Mouse (Mus musculus): ENCODE results near the gene A230050P20Rik. TPM values are rescaled to one million over a fixed set of nuclear protein-coding genes. Genes with fewer than 3 reads are reported as not detected.

The A230050P20Rik gene
- total RNA-seq, 1 experiment from 2014 or later, result 17.6 TPM

- no peak for DNase-seq
Observed at GRCm38 (mm10) chr9:20894629-20895028, 26.2 kb downstream of the A230050P20Rik start.

GRCm38 (mm10) chr9:20895382-20895781 lies 26.9 kb downstream of the A230050P20Rik start:
- DNase-seq, result no peak

GRCm38 (mm10) chr9:20897736-20898510 lies 29.5 kb downstream of the A230050P20Rik start:
- no peak for DNase-seq

DNA sequence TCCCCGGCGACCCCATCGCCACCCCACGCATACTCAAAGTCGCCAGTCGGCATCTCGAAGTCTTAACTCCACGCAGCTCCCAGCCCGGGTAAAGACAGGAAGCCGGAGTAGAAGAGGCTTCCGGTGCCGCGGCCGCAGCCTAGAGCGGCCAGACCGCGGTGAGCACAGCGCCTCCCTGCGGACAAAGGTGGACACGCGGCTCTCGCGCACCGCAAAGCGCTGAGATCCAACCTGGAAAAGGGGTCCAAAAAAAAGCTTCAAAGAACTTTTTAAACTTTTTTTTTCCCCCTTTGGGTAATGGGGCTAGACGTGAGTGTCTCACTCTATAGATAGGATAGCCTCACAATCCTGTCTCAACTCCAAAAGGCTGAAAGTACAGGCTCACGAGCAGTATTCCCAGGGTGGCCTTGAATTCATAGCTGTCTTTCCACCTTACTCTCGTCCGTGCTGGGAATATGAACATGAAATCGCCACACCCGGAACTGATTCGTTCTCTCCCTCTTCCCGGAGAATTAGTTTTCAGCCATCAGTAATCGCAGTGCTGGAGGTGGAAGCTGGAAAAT lies 30.1 kb downstream of the A230050P20Rik start, which contains the start of gene Eif3g:
Eif3g (minus strand) TSS at position 113 of the 563 bp plus-strand sequence.
- DNase-seq, result peak; percentile 92

- DNase-seq, result peak; percentile 62
Observed at GRCm38 (mm10) chr9:20901466-20902173, 33.2 kb downstream of the A230050P20Rik start.

- no peak for DNase-seq
Observed at GRCm38 (mm10) chr9:20902174-20902491, 33.7 kb downstream of the A230050P20Rik start.

DNA sequence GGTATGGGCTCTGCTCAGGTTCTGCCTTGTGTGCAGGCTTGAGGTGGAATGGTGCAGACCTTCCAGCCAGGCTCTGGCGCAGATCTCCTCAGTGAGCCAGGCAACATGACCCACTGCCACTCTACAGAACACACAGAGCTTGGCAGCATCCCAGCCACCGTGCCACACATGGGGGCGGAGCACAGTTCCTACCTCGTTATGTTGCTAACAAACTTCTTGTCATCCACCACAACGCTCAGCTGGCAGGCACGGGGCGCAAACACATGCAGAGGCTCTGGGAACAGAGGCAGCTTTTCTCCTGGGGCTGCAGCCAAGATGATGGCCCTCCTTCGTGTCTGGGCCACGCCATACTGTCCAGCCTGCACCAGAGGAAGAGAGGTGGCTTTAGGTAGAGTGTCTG lies 41.5 kb downstream of the A230050P20Rik start:
- no peak for DNase-seq

DNA sequence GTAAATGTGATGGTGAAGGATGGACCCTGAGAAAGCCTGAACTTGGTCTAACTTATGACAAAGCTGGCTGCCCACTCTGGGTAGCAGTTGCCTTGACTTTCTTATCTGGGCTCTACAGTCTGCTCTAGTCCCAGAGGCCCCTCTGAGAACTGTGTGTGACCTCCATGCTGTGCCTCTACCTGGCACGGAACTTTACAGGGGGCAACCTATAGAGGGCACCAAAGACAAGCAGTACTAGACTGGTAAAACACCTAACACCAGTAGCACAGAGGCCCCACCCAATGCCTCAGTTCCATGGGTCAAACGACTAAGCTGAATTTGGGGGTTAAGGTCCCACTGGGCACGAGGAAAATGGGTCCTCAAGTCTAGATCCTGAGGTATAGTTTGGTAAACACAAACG lies 47.7 kb downstream of the A230050P20Rik start:
- peak; percentile 41 for DNase-seq

DNA sequence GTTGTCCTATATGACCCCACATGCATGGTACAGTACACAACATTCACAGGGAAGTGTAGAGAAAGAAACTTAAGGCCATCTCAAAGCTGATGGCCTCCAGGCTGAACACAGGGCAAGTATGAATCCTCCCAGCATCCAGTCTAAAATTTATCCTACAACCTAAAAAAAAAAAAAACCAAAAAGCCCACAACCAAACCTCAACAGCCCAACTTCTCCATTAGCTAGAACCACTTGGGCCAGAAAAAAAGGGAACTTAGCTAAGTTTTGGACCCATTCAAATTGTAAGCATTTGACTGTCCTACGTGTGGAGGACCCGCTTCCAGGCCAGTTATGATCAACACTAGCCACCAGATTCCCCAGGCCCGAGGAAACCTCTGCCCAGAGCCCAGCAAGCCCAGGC lies 54.8 kb downstream of the A230050P20Rik start:
- DNase-seq, result no peak

Small RNA genes within 50 kb of the gene (microRNA-seq; reads per million reads assigned to microRNA genes)
- gene Mir7081, result 0 to 0.38 reads per million in 2 experiments

Other genes starting within 250 kb of the A230050P20Rik start
- gene Ubl5, start 225.8 kb upstream of the A230050P20Rik start, total RNA-seq (2021), result 308 TPM in 2 replicates
- 15.3 and 18.7 TPM in 2 replicates for gene Fbxl12, start 223.9 kb upstream of the A230050P20Rik start, total RNA-seq (2021)
- gene Pin1, start 216.5 kb upstream of the A230050P20Rik start, total RNA-seq (2021), result 20.1 and 20.2 TPM in 2 replicates
- 1.6 and 2.4 TPM in 2 replicates for gene Olfm2, start 122.3 kb upstream of the A230050P20Rik start, total RNA-seq (2021)
- 114 and 117 TPM in 2 replicates for gene Col5a3, start 53.6 kb upstream of the A230050P20Rik start, total RNA-seq (2021)
- gene Rdh8, start 50.1 kb upstream of the A230050P20Rik start, total RNA-seq (2021), result not detected in 2 replicates
- 3.4 and 5.3 TPM in 2 replicates for gene Angptl6, start 11.1 kb downstream of the A230050P20Rik start, total RNA-seq (2021)
- 38.0 and 44.2 TPM in 2 replicates for gene Ppan, start 19.5 kb downstream of the A230050P20Rik start, total RNA-seq (2021)
- gene Eif3g, start 30.0 kb downstream of the A230050P20Rik start, total RNA-seq (2021), result 146 and 155 TPM in 2 replicates
- gene Dnmt1, start 91.2 kb downstream of the A230050P20Rik start, total RNA-seq (2021), result 56.0 and 58.0 TPM in 2 replicates
- 9.1 and 11.0 TPM in 2 replicates for gene S1pr2, start 108.1 kb downstream of the A230050P20Rik start, total RNA-seq (2021)
- gene Mrpl4, start 134.1 kb downstream of the A230050P20Rik start, total RNA-seq (2021), result 135 and 144 TPM in 2 replicates
- gene Icam1, start 147.3 kb downstream of the A230050P20Rik start, total RNA-seq (2021), result 12.7 and 13.8 TPM in 2 replicates
- 1.2 and 4.1 TPM in 2 replicates for gene Icam4, start 160.7 kb downstream of the A230050P20Rik start, total RNA-seq (2021)
- 0.74 and 0.90 TPM in 2 replicates for gene Icam5, start 163.4 kb downstream of the A230050P20Rik start, total RNA-seq (2021)
- gene Zglp1, start 198.5 kb downstream of the A230050P20Rik start, total RNA-seq (2021), result not detected in 2 replicates
- gene Gm49373, start 204.5 kb downstream of the A230050P20Rik start, total RNA-seq (2021), result 0.44 and 0.86 TPM in 2 replicates
- 38.8 and 39.9 TPM in 2 replicates for gene Fdx1l, start 205.0 kb downstream of the A230050P20Rik start, total RNA-seq (2021)
- gene Gm38431, start 223.4 kb downstream of the A230050P20Rik start, total RNA-seq (2021), result 1.4 and 2.1 TPM in 2 replicates
- gene Raver1, start 223.4 kb downstream of the A230050P20Rik start, total RNA-seq (2021), result 52.8 and 60.7 TPM in 2 replicates